Comparison of ENCODE assay signal across 7 mouse cellular contexts in the genomic region with DNA sequence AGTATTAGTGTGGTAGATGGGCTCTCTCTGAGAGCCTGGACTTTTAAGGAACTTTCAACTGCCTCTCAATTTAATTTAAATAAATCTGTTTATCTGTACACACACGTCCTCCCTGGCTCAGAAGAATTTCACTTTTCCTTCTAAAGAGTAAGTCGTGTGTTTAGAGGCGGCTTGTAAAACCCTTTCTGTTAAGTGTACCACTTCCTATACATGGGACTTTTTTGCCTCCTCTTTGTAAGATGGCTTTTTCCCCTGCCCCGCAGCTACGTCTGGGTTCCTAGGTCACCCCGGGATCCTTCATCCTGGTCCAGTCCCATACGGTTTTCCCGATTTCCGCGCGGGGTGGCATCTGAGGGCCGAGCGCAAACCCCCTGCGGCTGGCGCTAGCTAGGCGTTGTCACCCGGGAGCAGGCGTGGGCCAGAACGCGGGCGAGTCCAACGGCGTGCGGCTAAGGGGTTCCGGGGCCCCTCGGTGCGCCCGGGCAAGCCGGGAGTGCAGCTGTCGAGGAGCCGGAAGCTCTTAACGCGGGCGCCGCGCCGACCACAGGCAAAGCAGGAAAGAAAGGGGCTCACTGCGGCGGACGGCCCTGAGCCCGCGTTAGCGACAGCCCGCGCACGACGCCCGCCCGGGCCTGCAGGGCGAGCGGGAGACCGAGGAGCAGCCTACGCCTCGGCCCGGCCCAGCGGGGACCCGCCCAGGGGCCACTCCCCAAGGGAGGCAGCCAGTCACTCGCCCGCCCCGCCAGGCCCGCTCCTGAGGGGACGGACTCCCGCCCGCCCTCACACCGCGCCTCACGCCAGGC. TPM values are rescaled to one million over a fixed set of nuclear protein-coding genes. Genes with fewer than 3 reads are reported as not detected.
DNase-seq lines count a peak whose midpoint lies in the region; ATAC-seq lines count a peak whose summit lies in the region.

No protein-coding gene starts in this region.

- no peaks in the 10 kb centered on the region for H3K9me3 ChIP-seq in intestine, embryonic 16.5 days (ENCODE audit: control insufficient read depth, low read length)
- no peaks in the 10 kb centered on the region for H3K9me3 ChIP-seq in midbrain, embryonic 11.5 days (ENCODE audit: control insufficient read depth, low read length)

- H3K4me2 ChIP-seq in intestine, embryonic 16.5 days (ENCODE audit: low read depth, low read length), result peak overlapping the region; percentile 37
- peak overlapping the region; percentile 55 for H3K4me2 ChIP-seq in midbrain, embryonic 11.5 days

- 0 out of 2 replicates have a peak, but pooled peaks cover 4% of the 10 kb centered on the region for H3K4me1 ChIP-seq in intestine, embryonic 16.5 days (ENCODE audit: control insufficient read depth, insufficient read depth, low read length)
- H3K4me1 ChIP-seq in midbrain, embryonic 11.5 days (ENCODE audit: control insufficient read depth, insufficient read depth, low read length), result peaks cover 9% of the 10 kb centered on the region; the same call in 1 of the 2 replicates

- peaks cover 6% of the 10 kb centered on the region; the same call in 1 of the 2 replicates for H3K36me3 ChIP-seq in intestine, embryonic 16.5 days (ENCODE audit: control insufficient read depth, insufficient read depth, low read length)
- peaks cover 5% of the 10 kb centered on the region; the same call in 1 of the 2 replicates for H3K36me3 ChIP-seq in midbrain, embryonic 11.5 days (ENCODE audit: control insufficient read depth, insufficient read depth, low read length)

- no peaks in the 10 kb centered on the region for H3K27me3 ChIP-seq in intestine, embryonic 16.5 days (replicated peaks; ENCODE audit: control insufficient read depth, insufficient read depth, low read length)
- no peaks in the 10 kb centered on the region for H3K27me3 ChIP-seq in midbrain, embryonic 11.5 days (ENCODE audit: control insufficient read depth, insufficient read depth, low read length)

- ATAC-seq in intestine, embryonic 16.5 days, result peak; percentile 100
- peak; percentile 98 for ATAC-seq in midbrain, embryonic 11.5 days (ENCODE audit: low FRiP score)

- peak overlapping the region; percentile 96 for H3K9ac ChIP-seq in intestine, embryonic 16.5 days (ENCODE audit: low read depth, low read length)
- peak overlapping the region; percentile 97 for H3K9ac ChIP-seq in midbrain, embryonic 11.5 days (ENCODE audit: low read length)

- DNase-seq in adrenal gland, adult 18-20 months (ENCODE audit: low spot score in 2 of 2), result peak; percentile 88 to 92
- DNase-seq in embryo, embryonic 11 days, result peak; percentile 87
- peak; percentile 95 for DNase-seq in gastrocnemius, postnatal 25 days
- DNase-seq in left cerebral cortex, postnatal 36 days (ENCODE audit: low spot score in 2 of 2), result peak; percentile 88 to 90
- peak; percentile 97 for DNase-seq in midbrain, embryonic 11.5 days (ENCODE audit: low spot score, missing footprints)
- DNase-seq in skeletal muscle tissue, adult 2 months (ENCODE audit: low read depth, low spot score), result peak; percentile 83

- peak overlapping the region; percentile 99 for H3K27ac ChIP-seq in intestine, embryonic 16.5 days (ENCODE audit: low read length)
- peak overlapping the region; percentile 96 for H3K27ac ChIP-seq in midbrain, embryonic 11.5 days (ENCODE audit: low read depth, low read length)

- peak overlapping the region; percentile 85 for H3K4me3 ChIP-seq in intestine, embryonic 16.5 days (ENCODE audit: low read length)
- H3K4me3 ChIP-seq in midbrain, embryonic 11.5 days (ENCODE audit: low read depth, low read length), result peak overlapping the region; percentile 75

- WGBS in intestine, embryonic 16.5 days, result under 1% methylated on average over 63 of the region's 67 CpGs
- 1% methylated on average over 60 of the region's 67 CpGs for WGBS in midbrain, embryonic 11.5 days

- intact Hi-C loops in left cerebral cortex, postnatal 36 days (cut with DNase I), result loop anchor here (10.0 kb wide), 1 partner anchor 151 kb away; a partner anchor contains a TSS

RNA-seq across cellular contexts. Expression of a gene that starts 0.6 kb away (rescaled TPM):
- 10 to 100 TPM; 60.5 to 61.1 TPM for total RNA-seq in adrenal gland, adult 18-20 months (2021)
- 100 to 1,000 TPM; 114 to 140 TPM for total RNA-seq in gastrocnemius, postnatal 25 days (2021)
- polyA plus RNA-seq in intestine, embryonic 16.5 days (2015; fragmentation: Nextera tagmentation; extraction: Ambion mirVana), result 17.3 and 22.6 TPM in 2 replicates
- total RNA-seq in left cerebral cortex, postnatal 36 days (2021), result 100 to 1,000 TPM; 270 to 289 TPM
- polyA plus RNA-seq in midbrain, embryonic 11.5 days (2014; fragmentation: Nextera tagmentation; extraction: Ambion mirVana), result 58.4 and 66.2 TPM in 2 replicates

RNA-seq across cellular contexts. Expression of a gene that starts 49.0 kb away (rescaled TPM):
- under 1 TPM; 0.60 to 0.70 TPM for total RNA-seq in adrenal gland, adult 18-20 months (2021)
- total RNA-seq in gastrocnemius, postnatal 25 days (2021), result 10 to 100 TPM in 1 of 2 experiments, 1 to 10 TPM in 1; 3.2 to 27.2 TPM
- polyA plus RNA-seq in intestine, embryonic 16.5 days (2015; fragmentation: Nextera tagmentation; extraction: Ambion mirVana), result 0.45 and 0.65 TPM in 2 replicates
- 1 to 10 TPM in 1 of 2 experiments, under 1 TPM in 1; 0.44 to 1.1 TPM for total RNA-seq in left cerebral cortex, postnatal 36 days (2021)
- 0.83 and 1.1 TPM in 2 replicates for polyA plus RNA-seq in midbrain, embryonic 11.5 days (2014; fragmentation: Nextera tagmentation; extraction: Ambion mirVana)

Comparison
In these comparisons a context has a peak if more than half of its experiments do, and no peak if none do; other contexts are left out.
1. Peak in every context shown above with its lines: DNase-seq, ATAC-seq, H3K4me3 ChIP-seq and H3K27ac ChIP-seq.